ENCODE assay signal across 13 mouse cellular contexts in the genomic region with DNA sequence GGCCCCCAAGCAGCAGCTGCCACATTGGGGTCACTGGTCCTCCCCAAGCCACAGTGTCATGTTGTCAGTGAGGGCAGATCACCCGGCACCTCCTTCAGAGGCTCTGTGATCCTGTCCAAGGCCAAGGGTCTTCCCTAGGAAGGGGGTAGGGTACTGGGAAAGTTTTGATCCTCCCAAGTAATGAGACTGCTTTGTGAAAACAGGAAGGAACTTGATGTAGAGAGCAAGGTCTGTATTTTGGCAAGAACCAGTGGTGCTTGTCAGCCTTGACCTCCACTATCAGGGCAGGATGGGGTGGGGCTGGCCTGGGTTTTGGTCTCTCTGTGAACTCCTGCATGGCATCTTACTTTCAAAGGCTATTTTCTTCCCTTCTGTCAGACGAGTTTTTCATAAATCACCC. TPM values are rescaled to one million over a fixed set of nuclear protein-coding genes. Genes with fewer than 3 reads are reported as not detected.
DNase-seq lines count a peak whose midpoint lies in the region; ATAC-seq and TF ChIP-seq lines count a peak whose summit lies in the region.
"Had no signal": no experiment of that assay in that cellular context is flagged by ENCODE, and none has a peak within 500 bp of the region (broad histone marks: within the 10 kb centered on the region; RNA-seq: fewer than 3 reads in every experiment).

No protein-coding gene starts in this region.

- no peak overlapping the region for H3K4me3 ChIP-seq in intestine, embryonic 15.5 days (replicated peaks)
- no peak overlapping the region for H3K4me3 ChIP-seq in intestine, postnatal 0 days (ENCODE audit: low read depth, low read length)
- no peak overlapping the region for H3K4me3 ChIP-seq in kidney, embryonic 15.5 days (replicated peaks)

- no peak overlapping the region for H3K27ac ChIP-seq in intestine, embryonic 15.5 days
- H3K27ac ChIP-seq in intestine, postnatal 0 days (ENCODE audit: low read depth, low read length), result no peak overlapping the region
- H3K27ac ChIP-seq in kidney, embryonic 15.5 days, result peak overlapping the region; percentile 63

- 38% methylated on average over 2 of the region's 2 CpGs for WGBS in intestine, embryonic 15.5 days
- WGBS in intestine, postnatal 0 days, result 42% methylated on average over 2 of the region's 2 CpGs
- 10% methylated on average over 2 of the region's 2 CpGs for WGBS in kidney, embryonic 15.5 days

- H3K4me2 ChIP-seq in intestine, embryonic 15.5 days (replicated peaks), result no peak overlapping the region
- no peak overlapping the region for H3K4me2 ChIP-seq in intestine, postnatal 0 days (replicated peaks; ENCODE audit: low read depth)
- H3K4me2 ChIP-seq in kidney, embryonic 15.5 days, result 0 out of 2 replicates have a peak overlapping the region, but pooled peaks have one; percentile 4
- H3K4me2 ChIP-seq: midbrain, embryonic 11.5 days had no signal

- no peak overlapping the region for H3K9ac ChIP-seq in intestine, embryonic 15.5 days
- H3K9ac ChIP-seq in intestine, postnatal 0 days (ENCODE audit: low read depth, low read length), result no peak overlapping the region
- H3K9ac ChIP-seq in kidney, embryonic 15.5 days, result no peak overlapping the region

- DNase-seq in adrenal gland, adult (ENCODE audit: inconsistent age in 2 of 2, low spot score in 1 of 2), result peak; percentile 91 to 94
- DNase-seq in adrenal gland, postnatal 4 days (ENCODE audit: low spot score in 2 of 2), result no peak
- peak; percentile 29 for DNase-seq in R1 (ENCODE audit: low read depth, low spot score)
- no peak for DNase-seq in urinary bladder, adult 2 months (ENCODE audit: low spot score)
- DNase-seq in layer of hippocampus, adult 11-12 months (ENCODE audit: low spot score), result no peak
- DNase-seq: cerebellum, postnatal 36 days; liver had no signal

- ATAC-seq in intestine, embryonic 15.5 days, result peak; percentile 46; the same call in 1 of the 2 replicates
- ATAC-seq in intestine, postnatal 0 days, result no peak
- peak; percentile 52; the same call in 1 of the 2 replicates for ATAC-seq in kidney, embryonic 15.5 days (replicated peaks; ENCODE audit: low FRiP score)
- ATAC-seq: forebrain, embryonic 16.5 days; inflammation-experienced regulatory T-cells, adult 6 months had no signal

- no peak for TF ChIP-seq CTCF in intestine, postnatal 0 days (IDR thresholded peaks at IDR 0.05; ENCODE audit: low read depth)

- H3K9me3 ChIP-seq in intestine, embryonic 15.5 days, result no peaks in the 10 kb centered on the region
- H3K9me3 ChIP-seq in intestine, postnatal 0 days (ENCODE audit: control insufficient read depth), result no peaks in the 10 kb centered on the region
- no peaks in the 10 kb centered on the region for H3K9me3 ChIP-seq in kidney, embryonic 15.5 days (replicated peaks)

- no peaks in the 10 kb centered on the region for H3K4me1 ChIP-seq in intestine, embryonic 15.5 days (replicated peaks)
- 0 out of 2 replicates have a peak, but pooled peaks cover 4% of the 10 kb centered on the region for H3K4me1 ChIP-seq in intestine, postnatal 0 days (replicated peaks; ENCODE audit: control insufficient read depth, insufficient read depth, low read length)
- peaks cover 20% of the 10 kb centered on the region for H3K4me1 ChIP-seq in kidney, embryonic 15.5 days

- H3K36me3 ChIP-seq in intestine, embryonic 15.5 days, result no peaks in the 10 kb centered on the region
- no peaks in the 10 kb centered on the region for H3K36me3 ChIP-seq in intestine, postnatal 0 days (ENCODE audit: control insufficient read depth, insufficient read depth)
- H3K36me3 ChIP-seq in kidney, embryonic 15.5 days, result no peaks in the 10 kb centered on the region

- H3K27me3 ChIP-seq in intestine, embryonic 15.5 days (replicated peaks), result no peaks in the 10 kb centered on the region
- no peaks in the 10 kb centered on the region for H3K27me3 ChIP-seq in intestine, postnatal 0 days (replicated peaks; ENCODE audit: control insufficient read depth, insufficient read depth, low read length)
- no peaks in the 10 kb centered on the region for H3K27me3 ChIP-seq in kidney, embryonic 15.5 days

RNA-seq across cellular contexts. Expression of a gene that starts 10.5 kb away (rescaled TPM):
- total RNA-seq in adrenal gland, postnatal 4 days (2021), result 10 to 100 TPM; 94.4 to 94.5 TPM
- polyA plus RNA-seq in intestine, embryonic 15.5 days (2015; fragmentation: Nextera tagmentation; extraction: Ambion mirVana), result 40.8 and 44.2 TPM in 2 replicates
- 38.8 and 41.1 TPM in 2 replicates for polyA plus RNA-seq in intestine, postnatal 0 days (2015; fragmentation: Nextera tagmentation; extraction: Ambion mirVana)
- 45.7 and 53.8 TPM in 2 replicates for polyA plus RNA-seq in kidney, embryonic 15.5 days (2015; fragmentation: Nextera tagmentation; extraction: Ambion mirVana)
- 40.1 and 42.5 TPM in 2 replicates for polyA plus RNA-seq in urinary bladder, adult 2 months (2012; rRNA removed)

Comparison
In these comparisons a context has a peak if more than half of its experiments do, and no peak if none do; other contexts are left out.
1. DNase-seq: peak in adrenal gland, adult (2 of 2) and R1 (single experiment); none in adrenal gland, postnatal 4 days (0 of 2), urinary bladder, adult 2 months (single experiment) and layer of hippocampus, adult 11-12 months (single experiment).